Mouse (Mus musculus) cerebellum, adult 11 months (tissue): Measurements from ENCODE around the gene Tspan1.
A peak's percentile ranks its signal among the peaks of the same experiment; 100 is the strongest.

Source experiments
- DNase-seq: peaks from one replicate; pipeline ENCODE4 v3.0.0; 2022

The Tspan1 gene

GRCm38 (mm10) chr4:116167404-116167803, at the start of gene Tspan1:
Gene Tspan1 (minus strand): TSS chr4:116167601.
- DNase-seq = peak; percentile 33

GRCm38 (mm10) chr4:116217046-116217445, 49.6 kb upstream of the Tspan1 start:
- DNase-seq = peak; percentile 61

- DNase-seq = peak; percentile 62
These were observed 48.6 kb upstream of the Tspan1 start for GRCm38 (mm10) chr4:116215895-116216605.

- DNase-seq = no peak
These were observed 41.5 kb upstream of the Tspan1 start for GRCm38 (mm10) chr4:116208891-116209290.

GRCm38 (mm10) chr4:116206531-116206930, 39.1 kb upstream of the Tspan1 start:
- DNase-seq = no peak

GRCm38 (mm10) chr4:116204422-116204821, 37.0 kb upstream of the Tspan1 start:
- no peak for DNase-seq

GRCm38 (mm10) chr4:116198422-116198821, 31.0 kb upstream of the Tspan1 start:
- no peak for DNase-seq

- DNase-seq = no peak
These were observed 26.4 kb upstream of the Tspan1 start for GRCm38 (mm10) chr4:116193583-116194383.

GRCm38 (mm10) chr4:116192286-116192835, 25.0 kb upstream of the Tspan1 start:
- DNase-seq = no peak

GRCm38 (mm10) chr4:116185083-116185482, 17.7 kb upstream of the Tspan1 start:
- no peak for DNase-seq

- peak; percentile 66 for DNase-seq
These were observed 15.3 kb upstream of the Tspan1 start for GRCm38 (mm10) chr4:116182745-116183144.

GRCm38 (mm10) chr4:116182079-116182478, 14.7 kb upstream of the Tspan1 start:
- DNase-seq = no peak

- DNase-seq = peak; percentile 73
These were observed 9.7 kb upstream of the Tspan1 start for GRCm38 (mm10) chr4:116177140-116177539.

GRCm38 (mm10) chr4:116176543-116176988, 9.2 kb upstream of the Tspan1 start:
- DNase-seq = peak; percentile 96

- DNase-seq = peak; percentile 71
These were observed 8.5 kb upstream of the Tspan1 start for GRCm38 (mm10) chr4:116175711-116176542.

GRCm38 (mm10) chr4:116175136-116175535, 7.7 kb upstream of the Tspan1 start:
- DNase-seq = peak; percentile 42

GRCm38 (mm10) chr4:116174466-116175116, 7.2 kb upstream of the Tspan1 start:
- peak; percentile 75 for DNase-seq

- DNase-seq = no peak
These were observed 6.4 kb upstream of the Tspan1 start for GRCm38 (mm10) chr4:116173752-116174151.

- peak; percentile 34 for DNase-seq
These were observed 5.7 kb upstream of the Tspan1 start, which contains the start of the genes 1700042G07Rik and Gm49337 for GRCm38 (mm10) chr4:116173072-116173471. Gene 1700042G07Rik (plus strand): TSS chr4:116173372. Gene Gm49337 (plus strand): TSS chr4:116173384.

GRCm38 (mm10) chr4:116169353-116169672, 1.9 kb upstream of the Tspan1 start:
- no peak for DNase-seq

- peak; percentile 79 for DNase-seq
These were observed 1.4 kb upstream of the Tspan1 start for GRCm38 (mm10) chr4:116168617-116169352.
